Mouse (Mus musculus): ENCODE measurements at regions not wholly inside any gene's neighbourhood (a gene's known extent, or its start where the extent isn't known, plus 50 kb on each side); places are given as distances from the start of the nearest gene placed in this dataset.

DNA sequence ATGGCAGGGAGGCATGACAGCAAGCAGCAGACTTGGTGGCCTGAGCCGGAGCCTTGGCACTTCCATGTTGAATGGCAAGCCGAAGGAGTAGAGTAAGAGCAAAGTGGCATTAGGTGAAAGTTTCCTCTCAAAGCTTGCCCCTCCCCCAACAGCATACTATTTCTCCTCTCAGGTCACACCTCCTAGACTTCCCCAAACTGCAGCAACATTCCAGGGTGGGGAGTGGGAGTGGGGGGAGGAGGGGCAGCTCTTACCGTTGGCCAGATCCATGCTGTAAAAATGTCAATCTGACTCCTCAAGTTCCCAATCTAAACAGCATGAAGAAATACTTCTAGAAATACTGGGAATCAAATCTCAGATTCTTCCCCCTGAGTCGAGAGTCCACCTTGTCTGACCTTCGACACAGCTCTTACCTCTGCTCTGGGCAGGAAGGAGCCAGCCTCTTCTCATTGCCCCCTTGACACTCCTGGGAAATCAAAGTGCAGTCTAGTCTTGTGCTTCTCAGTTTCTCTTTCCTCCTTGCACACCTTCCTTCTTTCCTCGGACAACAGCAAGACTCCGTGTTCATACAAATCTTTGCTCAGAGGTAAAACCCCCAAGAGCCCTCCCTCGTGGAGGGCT is 794.9 kb upstream of the BB014433 start:
- DNase-seq, result peak; percentile 8

DNA sequence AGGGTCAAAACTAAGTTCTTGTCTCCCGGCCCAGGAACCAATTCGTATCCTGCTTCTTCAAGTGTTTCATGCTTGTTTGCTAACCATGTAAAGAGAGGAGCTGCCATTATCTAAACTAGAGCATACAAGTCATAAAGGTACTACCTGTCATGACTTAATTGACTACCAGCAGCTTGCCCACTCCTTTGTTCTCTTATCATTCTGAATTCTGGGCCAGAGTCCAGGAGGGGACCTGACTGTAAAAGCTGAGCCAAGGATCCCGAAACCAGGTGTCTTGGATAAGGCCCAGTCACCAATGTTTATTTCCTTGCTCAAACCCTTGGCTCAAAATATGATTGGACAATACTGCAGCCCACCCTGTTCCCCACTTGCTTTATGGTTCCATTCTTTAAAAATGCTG is 786.9 kb upstream of the BB014433 start:
- no peak for DNase-seq

DNA sequence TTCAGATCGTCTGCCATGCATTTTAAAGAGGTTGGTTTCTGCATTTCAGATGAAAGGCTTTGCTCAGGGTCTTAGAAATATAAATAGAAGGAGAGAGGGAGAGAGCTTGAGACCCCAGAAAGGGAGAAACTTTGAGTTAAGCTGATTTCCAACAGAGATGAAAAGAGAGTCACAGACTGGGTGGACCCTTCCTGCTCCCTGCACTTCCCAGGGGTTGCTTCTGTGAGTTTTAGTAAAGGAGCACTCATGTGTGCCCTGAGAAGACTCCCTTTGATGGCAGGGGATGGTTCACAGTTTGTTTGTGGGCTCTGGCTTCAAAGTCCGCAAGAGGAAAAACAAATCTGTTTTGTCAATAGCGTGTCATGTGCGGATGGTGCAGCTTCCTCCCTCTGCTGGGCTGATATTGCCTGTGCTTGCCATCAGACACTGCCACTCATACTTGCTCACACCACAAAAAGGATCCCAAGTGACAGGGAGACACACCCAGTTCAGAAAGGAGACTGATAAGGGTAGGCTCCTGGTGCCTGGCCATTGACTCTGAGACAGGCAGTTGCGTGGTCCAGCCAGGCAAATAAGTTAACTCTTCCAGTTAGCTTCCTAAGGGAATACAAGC is 775.8 kb upstream of the BB014433 start:
- DNase-seq, result no peak

DNA sequence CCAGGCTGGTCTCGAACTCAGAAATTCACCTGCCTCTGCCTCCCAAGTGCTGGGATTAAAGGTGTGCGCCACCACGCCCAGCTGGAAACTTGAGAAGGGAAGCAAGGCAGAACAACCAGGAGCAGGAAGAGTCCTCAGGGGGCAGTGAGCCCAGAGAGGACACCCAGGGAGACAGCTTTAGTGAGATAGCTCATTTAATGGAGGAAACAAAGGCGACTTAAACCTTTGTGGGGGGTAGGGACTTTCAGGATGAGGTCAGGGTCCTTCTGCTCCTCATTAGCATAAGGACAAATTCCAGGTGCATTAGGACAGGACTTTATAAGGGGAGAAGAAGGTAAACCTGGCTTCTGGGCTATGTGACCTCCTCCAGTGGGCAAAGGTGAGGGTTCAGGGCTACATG is 742.5 kb upstream of the BB014433 start:
- no peak for DNase-seq

Measured in embryo, embryonic 11 days (tissue).